Mouse (Mus musculus) activated CD4-positive, CD25-positive, alpha-beta regulatory T cell (primary cell): ENCODE results near the gene Mab21l2. TPM values are rescaled to one million over a fixed set of nuclear protein-coding genes. Genes with fewer than 3 reads are reported as not detected.

Experiments
- polyA plus RNA-seq, 2 experiments: library from polyadenylated mRNA; unstranded; fragments of 100-300 nt; shearing (Covaris generic); gene quantifications; one replicate each; pipeline ENCODE4 v1.2.1; 2017

The Mab21l2 gene
- under 1 TPM; 0.50 to 0.54 TPM for polyA plus RNA-seq

DNA sequence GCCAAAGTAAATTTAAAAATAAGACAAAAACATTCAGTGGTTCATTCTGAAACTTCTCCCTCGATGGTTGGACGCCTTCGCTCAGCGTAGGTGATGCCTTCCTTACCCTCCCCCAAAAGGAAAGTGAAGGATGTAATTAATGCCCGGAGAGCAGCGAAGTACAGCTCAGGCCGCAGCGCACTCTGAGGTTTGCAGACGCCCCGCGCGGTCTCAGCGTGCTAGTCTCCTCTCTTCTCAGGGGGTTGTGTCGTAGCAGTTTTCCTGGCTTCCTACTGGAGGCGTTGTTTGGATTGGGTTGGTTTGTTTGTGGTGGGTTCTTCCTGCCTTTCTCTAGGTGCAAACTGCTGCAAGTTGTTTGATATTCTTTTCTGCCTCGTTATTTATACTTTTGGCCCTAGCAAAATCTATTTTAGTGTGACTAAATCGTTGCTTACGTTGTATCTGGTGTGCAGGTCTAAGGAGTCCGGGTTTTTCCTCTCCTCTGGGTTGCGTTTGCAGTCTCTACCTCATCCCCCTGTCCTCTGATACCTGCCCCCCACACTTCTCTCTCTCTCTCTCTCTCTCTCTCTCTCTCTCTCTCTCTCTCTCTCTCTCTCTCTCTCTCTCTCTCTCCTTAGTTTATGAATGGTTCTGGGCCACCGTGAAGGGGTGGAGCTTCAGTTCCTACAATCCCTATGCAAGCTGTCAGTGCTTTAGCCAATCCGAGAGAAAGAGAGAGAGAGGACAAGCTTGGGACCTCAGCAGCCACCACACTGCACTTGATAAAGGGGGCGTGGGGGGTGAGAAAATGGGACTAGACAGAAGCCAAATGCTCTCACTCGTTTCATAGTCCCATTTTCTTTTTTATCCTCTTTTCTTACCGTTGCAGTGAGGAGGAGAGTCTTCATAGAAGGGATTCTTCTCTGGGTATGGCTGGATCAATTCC lies at the start of gene Mab21l2:
TSS of gene Mab21l2 (minus strand) at position 539 of the 925 bp plus-strand sequence.

